Mouse (Mus musculus): ENCODE measurements around the gene Ppp2r5a. TPM values are rescaled to one million over a fixed set of nuclear protein-coding genes. Genes with fewer than 3 reads are reported as not detected.

The Ppp2r5a gene
- total and polyA plus RNA-seq, 2 experiments from 2014 or later, result 10.6 to 63.2 TPM

DNA sequence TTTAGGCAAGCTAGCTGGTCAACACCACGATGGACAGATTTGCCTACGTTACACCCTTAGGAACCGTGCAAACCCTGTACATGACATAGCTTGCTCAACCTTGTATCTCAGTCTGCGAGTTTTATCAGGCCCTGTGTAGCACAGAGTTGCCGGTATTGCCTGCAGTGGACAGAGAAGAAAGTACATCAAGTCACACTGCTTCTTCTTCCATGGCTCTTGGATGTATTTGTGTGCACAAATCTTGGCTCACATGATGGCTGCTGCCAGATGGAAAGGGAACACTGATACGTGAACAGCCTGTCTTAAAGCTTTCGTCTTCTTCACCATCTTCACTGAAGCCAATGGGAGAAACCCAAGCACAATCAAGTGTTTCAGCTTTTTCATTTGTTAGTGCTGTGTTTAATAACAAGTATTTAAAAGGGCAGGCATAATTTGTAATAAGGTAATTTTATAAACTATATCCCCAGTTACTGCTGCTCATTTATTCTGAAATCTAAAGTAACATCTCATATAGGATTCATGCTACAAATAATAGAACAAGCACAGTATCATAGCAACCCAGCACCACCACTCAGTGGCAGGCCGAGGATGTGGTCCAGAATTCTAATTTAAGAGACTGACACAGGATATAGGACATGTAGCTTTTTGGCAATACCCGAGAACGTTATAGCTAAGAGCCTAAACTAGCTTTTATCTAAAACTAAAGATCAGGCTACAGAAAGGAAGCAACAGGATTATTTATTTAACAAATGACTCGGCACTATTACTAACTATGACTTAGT, 20.9 kb downstream of the Ppp2r5a start:
- Histone ChIP-seq H3K36me3 (ENCODE audit: insufficient read depth, low read length) (no peaks in the 10 kb centered on the region), H3K9me3 (ENCODE audit: low read length) (no peaks in the 10 kb centered on the region), H3K9ac (replicated peaks; ENCODE audit: low read length, poor library complexity, severe bottlenecking) (no peak overlapping the region), H3K4me3 (ENCODE audit: low read depth, low read length) (no peak overlapping the region), H3K4me1 (ENCODE audit: insufficient read depth, low read length) (no peaks in the 10 kb centered on the region), H3K27ac (ENCODE audit: low read depth, low read length) (peak overlapping the region; percentile 59), H3K4me2 (ENCODE audit: low read depth, low read length, poor library complexity, severe bottlenecking) (no peak overlapping the region), H3K27me3 (ENCODE audit: insufficient read depth, low read length) (no peaks in the 10 kb centered on the region)
- TF ChIP-seq CTCF (IDR thresholded peaks at IDR 0.05), result no peak
- DNase-seq (ENCODE audit: low spot score) (peak; percentile 53), ATAC-seq (ENCODE audit: low FRiP score) (0 out of 2 replicates have a peak, but pooled peaks have one; percentile 13)
- 62% methylated on average over 11 of the region's 11 CpGs for WGBS

- DNase-seq (ENCODE audit: low spot score) (no peak), ATAC-seq (ENCODE audit: low FRiP score) (no peak)
- Histone ChIP-seq H3K9ac (replicated peaks; ENCODE audit: low read length, poor library complexity, severe bottlenecking) (no peak overlapping the region), H3K27ac (ENCODE audit: low read depth, low read length) (no peak overlapping the region), H3K4me2 (ENCODE audit: low read depth, low read length, poor library complexity, severe bottlenecking) (no peak overlapping the region), H3K4me1 (ENCODE audit: insufficient read depth, low read length) (no peaks in the 10 kb centered on the region), H3K4me3 (ENCODE audit: low read depth, low read length) (no peak overlapping the region), H3K9me3 (ENCODE audit: low read length) (no peaks in the 10 kb centered on the region), H3K36me3 (ENCODE audit: insufficient read depth, low read length) (no peaks in the 10 kb centered on the region), H3K27me3 (ENCODE audit: insufficient read depth, low read length) (no peaks in the 10 kb centered on the region)
- WGBS, result 93% methylated on average over 3 of the region's 3 CpGs
- TF ChIP-seq CTCF (IDR thresholded peaks at IDR 0.05), result no peak
Measured at GRCm38 (mm10) chr1:191380843-191381242, 22.2 kb downstream of the Ppp2r5a start.

- H3K9me3 ChIP-seq (ENCODE audit: low read length), result no peaks in the 10 kb centered on the region
- TF ChIP-seq CTCF (IDR thresholded peaks at IDR 0.05), result no peak
- no peak overlapping the region for H3K4me2 ChIP-seq (ENCODE audit: low read depth, low read length, poor library complexity, severe bottlenecking)
- no peak overlapping the region for H3K4me3 ChIP-seq (ENCODE audit: low read depth, low read length)
- H3K9ac ChIP-seq (replicated peaks; ENCODE audit: low read length, poor library complexity, severe bottlenecking), result no peak overlapping the region
- WGBS, result 92% methylated on average over 2 of the region's 2 CpGs
- no peaks in the 10 kb centered on the region for H3K36me3 ChIP-seq (ENCODE audit: insufficient read depth, low read length)
- no peak for DNase-seq (ENCODE audit: low spot score)
- no peak overlapping the region for H3K27ac ChIP-seq (ENCODE audit: low read depth, low read length)
- H3K27me3 ChIP-seq (ENCODE audit: insufficient read depth, low read length), result no peaks in the 10 kb centered on the region
- ATAC-seq (ENCODE audit: low FRiP score), result no peak
- H3K4me1 ChIP-seq (ENCODE audit: insufficient read depth, low read length), result no peaks in the 10 kb centered on the region
Measured at GRCm38 (mm10) chr1:191378080-191378479, 25.0 kb downstream of the Ppp2r5a start.

GRCm38 (mm10) chr1:191375644-191375998, 27.5 kb downstream of the Ppp2r5a start:
- Histone ChIP-seq H3K4me3 (ENCODE audit: low read depth, low read length) (no peak overlapping the region), H3K4me2 (ENCODE audit: low read depth, low read length, poor library complexity, severe bottlenecking) (no peak overlapping the region), H3K27me3 (ENCODE audit: insufficient read depth, low read length) (no peaks in the 10 kb centered on the region), H3K36me3 (ENCODE audit: insufficient read depth, low read length) (no peaks in the 10 kb centered on the region), H3K27ac (ENCODE audit: low read depth, low read length) (no peak overlapping the region), H3K4me1 (ENCODE audit: insufficient read depth, low read length) (no peaks in the 10 kb centered on the region), H3K9ac (replicated peaks; ENCODE audit: low read length, poor library complexity, severe bottlenecking) (no peak overlapping the region), H3K9me3 (ENCODE audit: low read length) (no peaks in the 10 kb centered on the region)
- WGBS, result 98% methylated on average over 5 of the region's 5 CpGs
- no peak for TF ChIP-seq CTCF (IDR thresholded peaks at IDR 0.05)
- DNase-seq (ENCODE audit: low spot score) (no peak), ATAC-seq (ENCODE audit: low FRiP score) (no peak)

DNA sequence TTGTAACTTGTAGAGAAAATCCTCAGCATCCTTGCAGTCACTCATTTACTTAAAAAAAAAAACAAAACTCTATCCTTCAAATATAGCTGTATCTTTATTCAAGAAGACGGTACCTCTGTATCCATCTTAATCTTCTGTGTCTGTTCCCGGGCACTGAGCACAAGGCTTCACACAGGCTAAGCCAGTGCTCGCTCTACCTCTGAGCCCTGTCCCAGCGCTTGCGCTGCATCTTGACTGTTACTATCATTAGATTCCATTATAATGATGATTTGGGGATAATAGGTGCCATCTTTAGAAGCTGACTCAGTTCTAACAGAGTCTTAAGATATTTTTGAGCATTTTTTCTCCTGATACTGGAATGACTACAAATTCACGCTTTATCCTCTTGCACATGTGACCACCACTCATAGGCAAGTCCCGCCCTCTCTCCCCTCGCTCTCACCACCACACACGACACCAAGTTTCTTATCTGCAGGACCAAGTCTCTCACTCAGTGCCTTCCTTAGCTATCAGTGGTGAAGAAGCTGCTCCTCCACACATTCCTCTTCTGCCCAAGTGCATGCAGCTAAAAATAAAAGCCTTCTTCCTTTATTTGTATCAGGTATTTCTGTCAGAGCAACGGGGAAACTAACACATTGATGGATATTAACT, 28.0 kb downstream of the Ppp2r5a start:
- Histone ChIP-seq H3K27ac (ENCODE audit: low read depth, low read length) (no peak overlapping the region), H3K36me3 (ENCODE audit: insufficient read depth, low read length) (no peaks in the 10 kb centered on the region), H3K9ac (replicated peaks; ENCODE audit: low read length, poor library complexity, severe bottlenecking) (no peak overlapping the region), H3K4me1 (ENCODE audit: insufficient read depth, low read length) (no peaks in the 10 kb centered on the region), H3K4me3 (ENCODE audit: low read depth, low read length) (no peak overlapping the region), H3K9me3 (ENCODE audit: low read length) (no peaks in the 10 kb centered on the region), H3K4me2 (ENCODE audit: low read depth, low read length, poor library complexity, severe bottlenecking) (no peak overlapping the region), H3K27me3 (ENCODE audit: insufficient read depth, low read length) (no peaks in the 10 kb centered on the region)
- 93% methylated on average over 10 of the region's 10 CpGs for WGBS
- DNase-seq (ENCODE audit: low spot score) (no peak), ATAC-seq (ENCODE audit: low FRiP score) (no peak)
- no peak for TF ChIP-seq CTCF (IDR thresholded peaks at IDR 0.05)

GRCm38 (mm10) chr1:191369140-191369539, 33.9 kb downstream of the Ppp2r5a start:
- Histone ChIP-seq H3K4me2 (ENCODE audit: low read depth, low read length, poor library complexity, severe bottlenecking) (no peak overlapping the region), H3K9me3 (ENCODE audit: low read length) (no peaks in the 10 kb centered on the region), H3K36me3 (ENCODE audit: insufficient read depth, low read length) (no peaks in the 10 kb centered on the region), H3K27ac (ENCODE audit: low read depth, low read length) (no peak overlapping the region), H3K27me3 (ENCODE audit: insufficient read depth, low read length) (no peaks in the 10 kb centered on the region), H3K9ac (replicated peaks; ENCODE audit: low read length, poor library complexity, severe bottlenecking) (no peak overlapping the region), H3K4me3 (ENCODE audit: low read depth, low read length) (no peak overlapping the region), H3K4me1 (ENCODE audit: insufficient read depth, low read length) (no peaks in the 10 kb centered on the region)
- DNase-seq (ENCODE audit: low spot score) (no peak), ATAC-seq (ENCODE audit: low FRiP score) (no peak)
- no peak for TF ChIP-seq CTCF (IDR thresholded peaks at IDR 0.05)
